Mouse (Mus musculus) lung, postnatal 25 days (tissue): ENCODE data around the gene Cltrn.

Experiments used
- DNase-seq: peaks from one replicate; pipeline ENCODE4 v3.0.0; 2022; ENCODE audit warnings: low spot score

Cltrn gene

DNA sequence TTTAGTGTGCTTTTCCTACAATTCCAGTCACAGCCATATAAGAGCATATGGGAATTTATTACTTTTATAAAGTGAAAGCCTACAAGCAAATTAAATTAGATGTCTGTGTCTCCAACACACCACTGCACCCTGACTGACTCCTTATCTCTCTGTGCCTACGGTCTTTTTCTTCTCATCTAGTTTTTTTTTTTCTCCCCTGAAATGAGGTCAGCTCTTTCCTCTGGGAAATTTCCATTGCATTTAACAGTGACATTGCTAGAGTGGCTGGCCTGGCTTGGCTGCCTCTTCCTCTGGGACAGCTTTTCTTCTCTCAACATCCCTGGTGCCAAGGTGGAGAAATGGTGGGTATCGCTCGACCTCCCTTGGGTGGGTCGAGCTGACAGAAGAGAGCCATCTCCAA lies at the start of gene Cltrn:
TSS of gene Cltrn (plus strand) at position 249 of the 400 bp plus-strand sequence.
- DNase-seq, result no peak

DNA sequence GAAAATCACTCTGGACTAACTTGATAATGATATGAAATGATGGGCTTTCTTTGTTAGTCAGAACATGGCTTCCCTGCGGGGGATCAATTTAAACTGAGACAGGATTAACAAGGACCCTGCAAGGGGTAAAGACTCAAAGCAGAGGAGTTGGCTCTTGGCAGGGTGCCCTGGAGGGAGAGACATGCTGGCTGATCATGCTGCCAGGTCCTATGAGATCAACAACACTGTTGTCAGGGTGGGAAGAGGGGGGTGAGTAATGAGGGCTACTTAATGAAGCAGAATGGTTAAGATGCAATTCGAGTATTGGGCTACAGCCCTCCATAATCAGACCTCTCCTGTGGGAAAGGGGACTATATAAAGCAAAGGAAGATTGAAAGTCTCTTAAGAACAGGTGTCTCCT lies 49.7 kb upstream of the Cltrn start:
- no peak for DNase-seq

DNA sequence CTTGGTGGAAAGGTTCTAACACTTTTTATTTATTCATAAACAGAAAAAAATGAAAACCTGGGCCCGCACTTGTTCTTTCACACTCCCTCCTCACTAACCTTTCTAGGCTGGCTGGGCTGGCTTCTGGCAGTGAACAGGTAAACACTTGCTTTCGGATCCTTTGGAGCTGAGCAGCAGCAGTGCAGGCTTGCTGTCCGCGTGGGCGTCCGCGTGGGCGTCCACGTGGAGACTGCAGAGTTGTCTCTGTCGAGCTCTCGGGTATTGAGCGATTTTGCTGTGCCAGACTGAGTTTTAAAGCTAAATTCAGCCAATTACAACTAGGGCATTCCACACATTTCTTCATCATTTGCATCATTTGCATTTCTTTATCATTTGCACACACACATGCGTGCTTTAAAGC lies 46.6 kb upstream of the Cltrn start:
- DNase-seq, result no peak

DNA sequence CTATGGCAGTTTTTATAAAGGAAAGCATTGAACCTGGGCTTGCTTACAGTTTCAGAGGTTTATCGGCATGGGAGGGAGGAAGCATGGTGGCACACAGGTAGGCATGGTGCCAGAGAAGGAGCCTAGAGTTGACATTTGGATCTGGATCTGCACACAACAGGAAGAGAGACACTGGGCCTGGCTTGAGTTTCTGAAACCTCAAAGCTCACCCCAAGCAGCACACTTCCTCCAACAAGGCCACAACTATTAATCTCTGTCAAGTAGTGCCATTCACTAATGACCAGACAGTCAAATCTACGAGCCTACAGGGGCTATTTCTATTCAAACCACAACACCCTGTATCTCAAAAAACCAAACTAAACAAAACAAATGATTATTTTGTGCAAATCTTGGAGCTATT lies 41.9 kb upstream of the Cltrn start:
- no peak for DNase-seq

DNA sequence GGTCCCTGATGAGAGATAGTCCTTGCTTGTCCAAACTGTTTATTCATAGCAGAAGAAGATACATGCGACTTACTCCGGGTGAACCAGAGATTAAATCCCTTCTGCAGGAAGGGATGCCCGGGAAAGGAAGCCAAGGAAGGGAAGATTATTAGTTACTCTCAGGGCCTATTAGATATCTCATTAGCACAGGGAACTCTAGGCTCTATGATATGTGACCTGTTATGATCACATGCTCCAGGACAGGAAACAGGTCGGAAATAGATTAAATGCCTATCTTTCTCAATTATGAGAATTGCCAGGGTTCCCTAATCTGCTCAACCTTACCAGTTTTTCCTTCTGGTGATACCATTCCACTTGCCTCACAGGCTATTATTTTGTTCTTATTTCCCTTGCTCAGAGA lies 32.9 kb upstream of the Cltrn start:
- DNase-seq, result no peak

DNA sequence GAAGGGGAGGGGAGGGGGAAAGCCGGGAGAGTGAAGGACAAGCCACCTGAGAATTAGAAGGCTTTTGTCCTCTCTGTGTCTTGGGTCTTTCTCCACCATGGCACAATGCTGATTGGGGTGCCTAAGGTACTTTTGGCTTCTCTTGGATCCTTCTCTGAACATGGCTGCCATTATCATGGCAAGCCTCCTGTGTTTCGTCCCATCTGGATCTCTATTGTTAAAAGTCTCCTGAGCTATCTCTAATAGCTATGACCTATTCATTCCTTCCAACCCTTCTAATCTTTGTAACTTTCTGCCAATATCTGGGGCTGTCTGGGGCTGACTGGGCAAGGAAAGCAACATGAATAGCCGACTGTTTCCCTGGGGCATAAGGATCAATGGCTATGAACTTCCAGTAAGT lies 30.1 kb upstream of the Cltrn start:
- no peak for DNase-seq

DNA sequence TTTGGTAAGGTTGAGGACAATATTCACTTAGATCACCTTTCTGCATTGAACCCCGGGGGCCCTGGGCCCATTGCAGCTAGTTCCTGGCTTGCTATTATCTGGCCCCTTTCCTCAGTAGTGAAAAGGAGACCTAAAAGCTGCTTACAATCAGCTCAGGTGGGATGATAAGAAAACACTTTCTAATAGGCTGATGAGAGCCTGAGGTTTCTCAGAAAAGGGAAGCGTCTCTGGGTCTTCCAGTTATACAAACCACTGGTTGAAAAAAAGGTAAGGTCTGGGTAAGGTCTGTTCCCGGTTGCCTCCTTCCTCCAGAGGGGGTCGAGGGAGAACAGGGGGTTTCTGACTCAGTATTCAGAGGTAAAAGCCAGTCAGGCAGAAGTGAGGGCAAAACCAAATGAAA lies 29.6 kb upstream of the Cltrn start:
- DNase-seq, result no peak

DNA sequence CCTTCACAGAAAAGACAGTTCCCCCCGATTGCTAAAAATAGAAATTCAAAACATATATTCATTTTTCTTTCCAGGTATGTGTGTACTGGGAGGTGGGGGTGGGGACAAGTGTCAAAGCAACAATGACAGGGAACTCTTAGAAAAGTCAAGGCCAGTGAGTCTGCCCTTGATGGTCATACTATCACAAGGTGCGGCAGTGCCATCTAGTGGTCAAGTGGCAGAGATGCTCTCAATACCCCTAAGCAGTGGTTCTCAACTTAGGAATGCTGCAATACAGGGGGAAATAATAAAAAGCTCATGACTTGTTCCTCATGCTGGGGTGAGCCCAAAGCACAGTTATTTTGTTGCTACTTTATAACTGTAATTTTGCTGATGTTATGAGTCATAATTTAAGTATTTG lies 22.4 kb upstream of the Cltrn start:
- peak; percentile 77 for DNase-seq

DNA sequence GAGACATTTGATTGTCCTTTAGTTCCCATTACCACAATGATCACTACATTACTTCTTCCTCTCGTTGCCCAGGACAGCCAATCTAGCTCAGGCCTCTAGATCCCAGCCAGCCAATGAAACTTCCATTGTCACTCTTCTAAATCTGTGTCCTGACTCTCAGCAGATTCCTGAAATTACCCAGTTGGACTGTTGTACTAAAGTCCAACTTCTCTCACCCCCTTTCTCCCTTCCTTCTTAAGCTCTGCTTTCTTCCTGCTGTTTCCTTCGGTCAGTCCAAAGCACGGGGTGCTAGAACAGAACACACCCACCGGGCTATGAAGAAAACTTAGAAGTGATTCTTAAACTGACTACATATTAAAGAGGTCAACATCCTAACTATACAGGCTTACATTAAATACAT lies 19.7 kb upstream of the Cltrn start:
- no peak for DNase-seq

DNA sequence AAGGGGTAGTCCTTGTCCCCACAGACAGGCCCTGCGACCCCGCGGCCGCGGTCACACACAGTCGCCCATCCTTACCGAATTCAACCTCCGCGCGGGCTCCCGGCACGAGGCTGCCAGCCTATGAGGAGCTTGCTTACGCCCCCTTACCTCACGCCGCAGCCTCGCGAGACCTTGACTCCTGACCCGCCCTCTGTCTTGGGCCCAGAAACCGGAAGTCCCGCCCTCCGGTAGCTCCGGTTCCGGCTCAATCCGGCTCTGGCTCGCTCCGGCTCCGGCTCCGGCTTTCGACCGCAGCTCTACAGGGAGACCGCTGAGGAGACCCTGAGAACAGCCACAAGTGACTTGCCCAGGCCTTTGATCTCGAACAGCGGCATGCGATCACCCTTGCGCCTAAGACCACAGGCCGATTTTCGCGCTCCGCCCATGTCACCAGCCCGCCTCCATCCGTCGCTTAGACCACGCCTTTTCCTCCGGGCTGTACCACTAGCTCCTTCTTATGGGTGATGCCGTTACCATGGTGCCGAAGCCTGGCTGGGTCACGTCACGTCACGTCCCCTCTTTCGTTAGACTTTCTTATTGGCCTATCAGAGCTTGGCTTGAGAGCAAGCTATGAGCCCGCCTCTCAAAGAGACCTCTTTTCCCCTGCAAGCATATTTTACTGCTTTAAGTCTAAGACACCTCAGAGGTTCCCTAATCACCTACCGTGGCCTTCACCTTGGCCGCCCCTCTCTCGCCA lies 12.4 kb upstream of the Cltrn start, which contains the start of gene Siah1b:
TSS of gene Siah1b (minus strand) at position 454 of the 736 bp plus-strand sequence.
- peak; percentile 95 for DNase-seq

DNA sequence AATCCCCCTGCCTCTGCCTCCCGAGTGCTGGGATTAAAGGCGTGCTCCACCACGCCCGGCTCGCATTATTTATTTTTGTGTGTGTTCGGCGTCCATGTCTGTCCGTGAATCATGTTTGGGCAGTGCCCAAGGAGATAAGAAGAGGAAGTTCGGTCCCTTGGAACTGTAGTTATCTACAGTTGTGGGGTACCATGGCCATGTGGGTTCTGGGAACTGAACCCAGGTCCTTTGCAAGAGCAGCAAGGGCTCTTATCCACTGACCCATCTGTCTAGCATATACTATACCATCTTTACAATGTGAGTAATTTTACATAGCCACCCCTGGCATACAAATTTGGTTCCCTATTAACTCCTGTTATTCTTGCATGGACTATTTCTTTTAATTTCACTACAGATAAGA lies 6.6 kb upstream of the Cltrn start:
- DNase-seq, result no peak

DNA sequence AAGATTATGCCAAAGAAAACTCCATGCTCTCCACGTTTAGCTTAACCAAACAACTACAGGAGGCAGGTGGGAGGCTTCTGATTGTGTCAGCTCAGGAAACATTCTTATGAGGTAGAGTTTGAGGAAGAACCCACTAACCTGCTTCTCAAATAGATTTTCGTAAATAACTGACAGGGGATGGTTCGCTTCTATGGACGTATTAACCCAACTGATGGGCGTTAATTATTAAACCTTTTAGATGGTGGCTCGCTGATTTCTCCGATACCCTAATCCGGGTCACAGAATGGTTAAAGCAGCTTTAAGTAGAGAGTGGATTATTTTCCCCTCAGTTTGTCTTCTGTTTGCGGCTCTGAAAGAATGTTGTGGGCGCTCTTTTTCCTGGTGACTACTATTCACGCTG lies 1.3 kb downstream of the Cltrn start:
- DNase-seq, result no peak

DNA sequence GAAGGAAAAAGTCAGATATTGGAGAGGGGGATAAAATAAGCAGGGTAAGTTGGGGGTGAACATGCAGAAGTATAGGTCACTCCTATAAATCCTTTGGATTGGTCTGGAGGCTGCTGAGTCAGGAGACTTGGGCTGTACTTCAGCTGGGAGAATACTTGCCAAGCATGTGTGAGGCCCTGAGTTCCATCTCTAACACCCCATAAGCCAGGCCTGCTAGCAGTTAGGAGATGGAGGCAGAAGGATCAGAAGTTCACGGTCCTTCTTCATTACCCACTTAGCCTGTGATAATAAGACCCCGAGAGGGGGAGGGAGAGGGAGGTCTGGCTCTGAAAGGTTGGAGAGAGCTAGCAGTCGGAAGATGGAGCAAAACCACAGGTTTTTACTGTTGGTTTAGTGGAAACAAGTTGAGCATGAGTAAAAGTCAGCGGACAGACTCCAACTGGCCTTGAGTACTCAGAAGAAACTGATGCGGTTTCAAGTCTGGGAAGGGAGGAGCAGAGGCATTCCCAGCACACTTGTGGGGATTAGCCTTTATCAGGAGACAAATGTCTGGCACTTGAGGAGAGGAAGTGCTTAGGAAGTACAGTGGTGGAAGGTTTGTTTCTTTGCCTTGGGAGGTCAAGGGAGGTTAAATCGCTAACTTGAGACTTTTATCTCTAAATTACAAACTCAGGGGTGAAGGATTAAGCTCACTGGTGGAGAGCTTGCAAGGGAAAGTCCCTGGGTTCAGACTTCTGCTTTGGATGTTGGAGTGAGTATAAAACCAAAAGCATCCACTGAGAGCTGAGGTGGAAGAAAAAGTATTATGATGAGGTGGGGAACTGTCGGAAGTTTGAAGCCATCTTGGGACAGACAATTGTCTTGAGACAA lies 3.9 kb downstream of the Cltrn start:
- no peak for DNase-seq

DNA sequence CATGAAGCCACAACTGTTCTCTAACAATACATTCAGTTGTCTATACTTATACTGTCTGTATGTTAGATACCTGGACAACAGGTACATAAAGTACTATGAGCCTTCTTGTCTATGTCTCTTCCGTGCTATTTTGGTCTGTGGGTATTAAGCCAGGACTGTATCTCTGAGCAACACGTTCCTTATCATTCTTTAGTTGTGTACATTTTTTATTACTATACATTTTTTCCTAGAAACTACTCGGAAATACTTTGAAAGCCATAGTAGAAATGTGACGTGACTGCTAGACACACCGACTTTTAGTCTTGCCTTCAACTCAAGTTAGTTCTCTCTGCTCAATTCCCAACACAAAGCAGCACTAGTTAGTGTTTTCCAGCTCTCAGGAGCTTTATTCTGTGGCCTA lies 4.8 kb downstream of the Cltrn start:
- DNase-seq, result no peak

DNA sequence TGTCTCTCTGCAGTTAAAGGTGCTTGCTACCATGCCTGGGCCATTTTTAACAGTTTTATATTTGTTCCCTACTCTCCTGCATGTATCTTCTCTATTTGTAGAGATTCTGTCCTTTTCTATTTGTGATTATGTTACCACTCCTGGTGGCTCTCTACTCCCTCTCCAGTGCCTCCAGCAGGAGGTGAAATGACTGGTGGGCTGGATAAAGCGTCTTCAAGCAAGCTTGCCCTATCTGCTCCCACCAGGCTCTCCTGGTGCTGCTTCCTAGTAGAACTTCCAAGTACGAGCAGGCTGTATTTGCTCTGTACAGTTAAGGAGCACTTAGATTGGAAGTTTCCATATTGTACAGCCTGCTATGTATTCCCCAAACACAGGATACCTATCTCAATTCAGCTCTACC lies 7.2 kb downstream of the Cltrn start:
- DNase-seq, result no peak

DNA sequence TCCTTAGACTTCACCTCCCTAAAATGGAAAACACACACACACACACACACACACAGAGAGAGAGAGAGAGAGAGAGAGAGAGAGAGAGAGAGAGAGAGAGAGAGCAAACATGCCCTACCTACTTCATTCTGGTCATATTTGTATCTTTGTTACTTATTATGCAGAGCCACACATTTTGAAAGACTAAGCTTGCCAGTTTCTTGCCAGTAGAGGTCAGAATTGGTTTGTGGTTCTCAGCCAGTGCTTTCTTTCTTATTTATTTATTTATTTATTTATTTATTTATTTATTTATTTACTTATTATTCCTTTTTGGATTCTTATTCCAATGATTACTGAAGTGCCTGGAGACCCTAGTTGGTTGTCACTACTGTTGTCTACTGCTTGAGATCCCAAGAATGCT lies 12.9 kb downstream of the Cltrn start:
- no peak for DNase-seq

DNA sequence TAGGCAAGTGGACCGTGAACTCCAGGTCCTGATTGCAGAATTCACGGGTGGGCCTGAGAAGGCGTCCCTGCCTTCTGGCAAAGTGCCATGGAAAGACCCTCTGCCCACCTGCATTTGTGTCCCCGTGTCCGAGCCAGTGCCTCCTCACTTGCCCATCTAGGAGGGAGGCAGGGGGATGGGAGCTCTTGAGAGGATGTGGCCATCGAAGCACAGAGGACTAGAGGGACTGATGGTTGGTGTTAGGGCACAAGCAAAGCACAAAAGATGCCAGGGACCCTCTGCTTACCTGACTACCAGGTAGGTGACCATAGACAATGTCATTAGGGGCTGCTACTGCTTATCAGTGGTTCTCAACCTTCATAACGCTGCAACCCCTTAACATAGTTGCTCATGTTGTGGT lies 13.6 kb downstream of the Cltrn start:
- no peak for DNase-seq

DNA sequence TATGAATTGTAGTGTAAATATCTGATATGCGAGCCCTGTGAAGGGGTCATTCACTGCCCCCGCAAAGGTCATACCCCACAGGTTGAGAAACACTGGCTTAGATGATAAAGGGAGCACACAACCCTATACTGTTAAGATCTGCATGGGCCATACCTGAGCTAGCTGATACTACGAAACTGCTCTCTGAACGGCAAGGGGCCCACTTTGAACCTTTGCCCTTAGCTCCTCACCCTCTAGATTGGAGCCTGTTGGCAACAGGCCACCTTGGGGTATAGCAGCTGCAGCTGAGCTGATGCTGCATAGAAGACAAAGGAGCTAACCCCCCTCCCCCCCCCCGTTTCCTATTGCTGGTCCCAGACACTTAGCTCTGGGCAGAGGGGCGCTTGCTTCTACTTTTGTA lies 14.0 kb downstream of the Cltrn start:
- no peak for DNase-seq

DNA sequence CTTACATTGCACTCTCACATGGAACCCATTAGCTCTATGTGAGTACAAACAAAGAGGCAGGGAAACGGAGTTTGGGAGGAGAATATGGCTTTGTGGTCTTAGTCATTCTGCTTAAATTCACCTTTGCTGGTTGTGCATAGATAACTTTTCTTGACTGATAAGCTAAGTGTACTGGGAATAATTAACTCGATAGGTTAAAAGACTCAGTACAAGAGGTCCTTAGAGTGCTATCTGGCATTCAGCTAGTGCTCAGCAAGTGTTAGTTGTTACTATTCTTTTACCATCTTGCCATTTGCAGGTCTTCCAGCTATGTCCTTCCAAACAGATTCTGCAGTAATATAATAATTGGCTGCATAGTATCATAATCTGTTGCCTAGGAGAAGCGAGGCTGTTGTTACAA lies 22.5 kb downstream of the Cltrn start:
- DNase-seq, result no peak

DNA sequence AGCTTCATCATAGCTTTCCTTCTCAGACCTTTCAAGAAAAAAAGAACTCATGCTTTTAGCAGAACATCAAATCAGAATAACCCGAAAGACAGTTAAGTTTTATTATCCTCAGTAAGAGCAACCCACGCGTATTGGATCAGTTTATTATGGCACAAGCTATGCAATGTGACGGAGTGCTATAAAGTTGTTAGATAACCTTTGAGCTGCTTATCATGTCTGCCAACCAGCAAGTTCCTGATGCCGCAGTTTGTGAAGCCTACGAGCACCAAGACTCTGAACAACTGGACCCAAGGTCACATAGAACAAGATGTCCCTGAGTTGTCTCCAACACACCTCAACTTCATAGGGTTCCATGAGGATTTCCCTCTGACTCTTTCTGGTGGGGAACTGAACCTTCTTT lies 25.1 kb downstream of the Cltrn start:
- DNase-seq, result no peak

DNA sequence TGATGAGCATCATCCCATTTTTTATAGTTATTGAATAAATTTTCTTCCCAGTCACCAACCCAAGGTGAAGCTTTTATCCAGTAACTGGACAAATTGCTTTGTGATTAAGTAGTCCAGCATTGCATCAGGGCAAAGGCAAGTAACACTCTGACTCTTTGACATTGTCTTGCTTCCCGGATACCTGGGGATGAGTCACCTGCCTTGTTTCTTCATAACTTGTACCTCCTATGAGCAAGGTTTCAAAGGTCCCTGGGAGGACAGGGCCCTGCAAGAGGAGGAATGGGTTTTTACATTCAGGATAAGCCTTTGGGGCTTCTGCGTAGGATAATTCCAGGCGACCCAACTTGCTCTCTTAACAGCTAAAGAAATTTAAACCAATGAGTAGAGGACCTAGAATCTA lies 35.3 kb downstream of the Cltrn start:
- DNase-seq, result no peak

DNA sequence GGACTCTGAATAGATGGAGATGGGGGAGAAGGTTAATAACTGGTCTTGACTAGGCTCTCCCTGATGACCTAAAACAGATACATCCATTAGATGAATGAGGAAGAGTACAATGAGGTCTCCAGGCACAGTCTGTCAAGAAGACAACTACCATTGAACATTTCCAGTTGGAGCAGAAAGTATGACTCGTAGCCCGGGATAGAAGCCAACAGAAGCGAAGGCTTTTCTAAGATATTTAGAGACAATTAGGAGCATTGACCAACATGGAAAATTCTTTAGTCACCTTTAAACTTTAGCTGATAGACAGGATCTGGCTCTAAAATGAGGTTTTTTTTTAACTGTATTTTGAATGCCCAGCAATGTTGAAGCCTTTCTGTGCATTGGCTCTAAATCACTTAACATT lies 44.9 kb downstream of the Cltrn start:
- no peak for DNase-seq

DNA sequence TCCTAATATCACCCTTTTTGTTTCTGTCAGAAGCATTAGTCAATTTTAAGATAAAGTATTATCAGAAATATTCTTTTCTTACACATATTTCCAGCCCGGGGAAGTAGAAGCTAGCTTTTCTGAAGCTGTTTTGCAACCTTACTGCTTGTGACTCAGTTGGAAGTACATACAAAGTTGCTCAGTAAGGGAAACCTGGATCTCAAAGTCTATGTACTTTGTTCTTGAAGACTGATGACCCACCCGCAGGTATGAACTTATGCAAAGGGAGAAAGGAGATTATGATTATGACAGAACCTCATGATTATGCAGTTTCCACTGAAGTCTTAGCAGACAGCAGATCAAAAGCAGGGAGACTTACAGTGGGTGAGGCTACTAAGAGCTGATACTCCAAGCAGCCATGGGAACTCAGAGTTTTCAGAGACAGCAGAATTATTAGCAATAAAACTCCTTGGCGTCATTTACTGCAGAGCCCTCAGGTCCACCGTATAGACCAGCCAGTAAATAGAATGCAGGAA lies 46.7 kb downstream of the Cltrn start:
- DNase-seq, result no peak
